Mouse (Mus musculus) right cerebral cortex, postnatal 4 days (tissue): ENCODE results near the gene Prpf19.

Source experiments
- DNase-seq: peaks from one replicate; pipeline ENCODE4 v3.0.0-alpha.2; 2022

Prpf19 gene

GRCm38 (mm10) chr19:10895016-10895528, at the start of gene Prpf19:
Gene Prpf19 (plus strand): TSS chr19:10895231.
- DNase-seq: peak; percentile 97

DNA sequence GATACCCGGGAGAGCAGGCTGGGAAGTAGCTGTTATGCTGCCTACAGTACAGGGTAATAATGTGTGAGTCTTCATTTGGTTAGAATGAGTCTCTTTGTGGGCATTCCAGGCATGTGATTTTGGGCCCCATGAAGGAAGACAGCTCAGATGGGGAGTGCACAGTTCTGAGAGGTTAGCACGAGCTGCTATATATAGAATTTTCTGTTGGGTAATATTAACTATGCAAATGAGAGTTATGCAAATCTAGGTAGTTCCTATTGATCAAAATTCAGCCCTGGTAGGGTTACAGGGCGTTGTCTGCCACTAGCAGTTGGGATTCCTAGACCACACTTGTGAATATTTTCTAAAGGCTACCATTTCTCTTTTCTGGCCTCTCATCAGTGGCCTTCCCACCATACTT, 49.6 kb upstream of the Prpf19 start:
- DNase-seq: no peak

GRCm38 (mm10) chr19:10846150-10846549, 48.9 kb upstream of the Prpf19 start:
- no peak for DNase-seq

GRCm38 (mm10) chr19:10847311-10848087, 47.5 kb upstream of the Prpf19 start:
- no peak for DNase-seq

- DNase-seq: no peak
Observed at GRCm38 (mm10) chr19:10855422-10855821, 39.6 kb upstream of the Prpf19 start.

- no peak for DNase-seq
Observed at GRCm38 (mm10) chr19:10856520-10856919, 38.5 kb upstream of the Prpf19 start.

GRCm38 (mm10) chr19:10860072-10860497, 34.9 kb upstream of the Prpf19 start:
- no peak for DNase-seq

DNA sequence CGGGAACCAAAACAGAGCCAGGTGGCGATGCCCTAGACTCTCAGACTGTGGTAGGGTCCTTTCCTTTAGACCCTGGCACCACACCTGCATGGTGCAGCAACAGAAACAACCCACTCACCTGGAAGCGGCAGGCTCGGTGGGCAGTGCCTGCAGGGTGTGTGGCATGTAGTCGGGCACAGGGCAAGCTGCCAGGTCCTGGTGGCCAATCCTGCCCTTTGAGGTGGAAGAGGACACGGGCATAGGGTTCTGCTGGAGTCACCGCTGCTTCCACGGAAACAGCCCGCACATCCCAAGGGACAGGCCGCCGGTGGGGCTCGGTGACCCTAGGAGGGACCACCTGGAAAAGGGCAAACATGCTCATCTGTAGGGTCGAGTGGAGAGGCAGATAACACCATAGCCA, 28.7 kb upstream of the Prpf19 start:
- DNase-seq: no peak

DNA sequence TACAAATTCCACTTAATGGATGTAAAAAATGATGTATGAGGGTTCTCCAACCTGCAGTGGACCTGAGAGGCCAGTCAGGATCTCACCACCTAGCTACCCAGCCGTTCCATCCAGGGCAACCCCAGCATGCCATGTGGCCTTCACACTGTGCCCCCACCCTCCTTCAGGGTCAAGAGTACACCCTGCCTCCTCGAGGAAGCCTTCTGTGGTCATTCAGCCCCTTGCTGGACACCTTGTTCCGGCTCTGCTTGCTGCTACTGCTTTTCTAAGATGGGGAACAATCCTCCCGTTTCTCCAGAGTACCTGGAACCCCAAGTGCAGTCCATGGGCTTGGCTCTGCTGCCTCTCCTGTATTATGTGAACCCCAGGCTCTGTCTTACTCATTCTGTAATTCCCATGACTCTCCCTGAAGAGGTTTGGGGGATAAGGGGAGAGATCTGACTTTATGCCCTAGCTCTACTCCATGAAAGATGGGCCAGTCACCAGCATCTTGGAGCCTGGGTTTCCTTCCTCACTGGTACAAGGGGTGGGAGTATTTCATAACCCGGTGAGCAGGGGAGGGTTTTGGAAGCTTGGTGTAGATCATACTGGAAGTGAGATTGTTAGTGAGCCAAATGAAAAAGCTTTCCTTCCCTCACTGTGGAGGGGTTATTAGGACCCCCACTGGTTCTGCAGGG, 26.9 kb upstream of the Prpf19 start:
- DNase-seq: no peak

DNA sequence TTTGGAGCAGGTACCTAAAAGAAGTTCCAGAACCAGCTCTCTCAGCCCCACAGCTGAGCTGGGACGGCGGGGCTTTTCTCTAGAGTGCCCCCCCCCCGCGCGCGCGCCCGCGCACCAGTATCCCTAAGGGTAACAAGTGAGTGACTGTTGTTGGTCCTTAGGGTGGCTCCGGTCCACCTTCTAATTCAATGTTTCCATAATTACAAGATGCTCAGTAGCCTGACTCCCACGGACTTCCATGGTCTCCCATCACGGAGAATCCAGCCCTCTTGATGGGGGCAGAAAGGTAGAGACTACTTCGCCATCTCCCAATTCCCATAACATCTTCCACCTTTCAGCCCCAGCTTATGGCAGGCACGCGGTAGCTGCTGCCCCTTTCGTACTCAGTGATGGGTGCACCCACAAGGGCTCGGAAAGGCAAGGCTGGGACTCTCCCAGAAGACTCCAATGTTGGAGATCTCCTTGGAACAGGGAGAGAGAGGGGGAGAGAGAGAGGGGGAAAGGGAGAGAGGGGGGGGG, 26.3 kb upstream of the Prpf19 start:
- DNase-seq: no peak

- DNase-seq: peak; percentile 80
Observed at GRCm38 (mm10) chr19:10869241-10869885, 25.7 kb upstream of the Prpf19 start.

- DNase-seq: no peak
Observed at GRCm38 (mm10) chr19:10869886-10870527, 25.0 kb upstream of the Prpf19 start, which contains the start of gene Tmem132a. Gene Tmem132a (minus strand): TSS chr19:10869940.

- no peak for DNase-seq
Observed at GRCm38 (mm10) chr19:10870676-10871075, 24.4 kb upstream of the Prpf19 start.

- no peak for DNase-seq
Observed at GRCm38 (mm10) chr19:10871328-10871961, 23.6 kb upstream of the Prpf19 start.

- DNase-seq: no peak
Observed at GRCm38 (mm10) chr19:10878201-10878837, 16.7 kb upstream of the Prpf19 start.

GRCm38 (mm10) chr19:10880085-10880974, 14.7 kb upstream of the Prpf19 start:
- DNase-seq: no peak

- no peak for DNase-seq
Observed at GRCm38 (mm10) chr19:10880975-10881425, 14.0 kb upstream of the Prpf19 start.

- DNase-seq: peak; percentile 94
Observed at GRCm38 (mm10) chr19:10881426-10882154, 13.4 kb upstream of the Prpf19 start, which contains the start of gene Tmem109. Gene Tmem109 (minus strand): TSS chr19:10882001.

DNA sequence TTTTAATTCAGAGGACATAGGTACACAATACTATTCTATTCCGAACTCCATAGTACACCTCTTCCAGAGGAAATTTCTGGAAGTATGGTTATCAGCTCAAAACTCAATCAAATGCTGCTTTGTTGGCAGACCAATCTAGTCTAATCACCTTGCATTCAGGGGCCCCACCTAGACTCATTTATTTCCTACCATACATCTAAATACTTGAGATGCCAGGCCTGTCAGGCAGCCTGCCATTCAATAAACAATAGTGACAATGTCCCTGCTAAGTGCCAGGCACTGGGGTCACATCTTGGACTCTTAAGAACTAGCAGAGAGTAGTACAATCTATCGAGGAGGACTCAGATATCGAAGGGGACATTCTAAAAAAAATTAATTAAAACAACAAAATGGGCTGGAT, 2.8 kb upstream of the Prpf19 start:
- no peak for DNase-seq

- DNase-seq: no peak
Observed at GRCm38 (mm10) chr19:10895708-10896107, 677 bp downstream of the Prpf19 start.
